Mouse (Mus musculus): ENCODE measurements around the gene Enah.

- TF ChIP-seq CTCF (IDR thresholded peaks at IDR 0.05; ENCODE audit: borderline replicate concordance, extremely low read depth, insufficient read depth, insufficient read length) (no peak), POLR2A (IDR thresholded peaks at IDR 0.05; ENCODE audit: borderline replicate concordance, extremely low read depth, insufficient read depth, insufficient read length, poor library complexity, severe bottlenecking) (no peak)
Measured at GRCm38 (mm10) chr1:181953547-181953946, 66.2 kb downstream of the Enah start.
